Mouse (Mus musculus): Measurements from ENCODE around the gene Ush1c. TPM values are rescaled to one million over a fixed set of nuclear protein-coding genes. Genes with fewer than 3 reads are reported as not detected.

Gene Ush1c
- polyA plus RNA-seq, 1 experiment from 2014 or later: 1.8 TPM

- no peak for ATAC-seq
- no peak overlapping the region for H3K4me3 ChIP-seq (replicated peaks)
- 92% methylated on average over 4 of the region's 4 CpGs for WGBS
Observed at GRCm38 (mm10) chr7:46240091-46240490, 1.8 kb upstream of the Ush1c start.

GRCm38 (mm10) chr7:46237192-46237591, 1.1 kb downstream of the Ush1c start:
- Histone ChIP-seq H3K9me3 (no peaks in the 10 kb centered on the region), H3K36me3 (no peaks in the 10 kb centered on the region), H3K4me1 (replicated peaks) (peaks cover 17% of the 10 kb centered on the region), H3K27ac (no peak overlapping the region), H3K4me2 (replicated peaks) (no peak overlapping the region), H3K9ac (replicated peaks) (no peak overlapping the region), H3K4me3 (replicated peaks) (no peak overlapping the region), H3K27me3 (peaks cover 4% of the 10 kb centered on the region; the same call in 1 of the 2 replicates)
- ATAC-seq: no peak
- WGBS: 79% methylated on average over 7 of the region's 7 CpGs

More at GRCm38 (mm10) chr7:46240091-46240490, 1.8 kb upstream of the Ush1c start:
- Histone ChIP-seq H3K9ac (replicated peaks) (no peak overlapping the region), H3K27me3 (peaks cover 4% of the 10 kb centered on the region; the same call in 1 of the 2 replicates), H3K9me3 (no peaks in the 10 kb centered on the region), H3K27ac (no peak overlapping the region), H3K4me2 (replicated peaks) (no peak overlapping the region), H3K36me3 (no peaks in the 10 kb centered on the region), H3K4me1 (replicated peaks) (peaks cover 17% of the 10 kb centered on the region)

GRCm38 (mm10) chr7:46236363-46236762, 1.9 kb downstream of the Ush1c start:
- Histone ChIP-seq H3K27ac (0 out of 2 replicates have a peak overlapping the region, but pooled peaks have one; percentile 39), H3K4me3 (replicated peaks) (no peak overlapping the region), H3K27me3 (peaks cover 4% of the 10 kb centered on the region; the same call in 1 of the 2 replicates), H3K9me3 (no peaks in the 10 kb centered on the region), H3K4me2 (replicated peaks) (0 out of 2 replicates have a peak overlapping the region, but pooled peaks have one; percentile 1), H3K9ac (replicated peaks) (no peak overlapping the region), H3K4me1 (replicated peaks) (peaks cover 17% of the 10 kb centered on the region), H3K36me3 (no peaks in the 10 kb centered on the region)
- ATAC-seq: peak; percentile 32; the same call in 1 of the 2 replicates
- WGBS: 79% methylated on average over 15 of the region's 15 CpGs

- Histone ChIP-seq H3K27me3 (peaks cover 4% of the 10 kb centered on the region; the same call in 1 of the 2 replicates), H3K36me3 (no peaks in the 10 kb centered on the region), H3K4me1 (replicated peaks) (peaks cover 17% of the 10 kb centered on the region), H3K27ac (0 out of 2 replicates have a peak overlapping the region, but pooled peaks have one; percentile 25), H3K9ac (replicated peaks) (no peak overlapping the region), H3K9me3 (no peaks in the 10 kb centered on the region), H3K4me2 (replicated peaks) (0 out of 2 replicates have a peak overlapping the region, but pooled peaks have one; percentile 1), H3K4me3 (replicated peaks) (no peak overlapping the region)
- WGBS: 72% methylated on average over 18 of the region's 18 CpGs
- ATAC-seq: peak; percentile 76
Observed at GRCm38 (mm10) chr7:46235948-46236347, 2.4 kb downstream of the Ush1c start.

GRCm38 (mm10) chr7:46226936-46227335, 11.4 kb downstream of the Ush1c start:
- Histone ChIP-seq H3K4me1 (replicated peaks) (peaks cover 7% of the 10 kb centered on the region; the same call in 1 of the 2 replicates), H3K27me3 (no peaks in the 10 kb centered on the region), H3K4me2 (replicated peaks) (no peak overlapping the region), H3K36me3 (no peaks in the 10 kb centered on the region), H3K27ac (no peak overlapping the region), H3K9me3 (no peaks in the 10 kb centered on the region), H3K4me3 (replicated peaks) (no peak overlapping the region), H3K9ac (replicated peaks) (no peak overlapping the region)
- 75% methylated on average over 4 of the region's 4 CpGs for WGBS
- ATAC-seq: no peak

- H3K9me3 ChIP-seq: no peaks in the 10 kb centered on the region
- ATAC-seq: no peak
- H3K4me3 ChIP-seq (replicated peaks): no peak overlapping the region
- 28% methylated on average over 7 of the region's 7 CpGs for WGBS
- no peak overlapping the region for H3K9ac ChIP-seq (replicated peaks)
- no peaks in the 10 kb centered on the region for H3K36me3 ChIP-seq
- H3K4me2 ChIP-seq (replicated peaks): no peak overlapping the region
- H3K27ac ChIP-seq: no peak overlapping the region
- H3K27me3 ChIP-seq: no peaks in the 10 kb centered on the region
- peaks cover 7% of the 10 kb centered on the region; the same call in 1 of the 2 replicates for H3K4me1 ChIP-seq (replicated peaks)
Observed at GRCm38 (mm10) chr7:46226253-46226652, 12.1 kb downstream of the Ush1c start.

- no peak for ATAC-seq
- no peaks in the 10 kb centered on the region for H3K9me3 ChIP-seq
- peaks cover 8% of the 10 kb centered on the region; the same call in 1 of the 2 replicates for H3K4me1 ChIP-seq (replicated peaks)
- H3K27ac ChIP-seq: no peak overlapping the region
- H3K4me2 ChIP-seq (replicated peaks): no peak overlapping the region
- 77% methylated on average over 8 of the region's 8 CpGs for WGBS
- H3K4me3 ChIP-seq (replicated peaks): no peak overlapping the region
- H3K27me3 ChIP-seq: peaks cover 9% of the 10 kb centered on the region; the same call in 1 of the 2 replicates
- 0 out of 2 replicates have a peak overlapping the region, but pooled peaks have one; percentile 14 for H3K9ac ChIP-seq (replicated peaks)
- no peaks in the 10 kb centered on the region for H3K36me3 ChIP-seq
Observed at GRCm38 (mm10) chr7:46220591-46221129, 17.6 kb downstream of the Ush1c start.

GRCm38 (mm10) chr7:46218415-46218814, 19.9 kb downstream of the Ush1c start:
- H3K4me1 ChIP-seq (replicated peaks): peaks cover 8% of the 10 kb centered on the region; the same call in 1 of the 2 replicates
- no peak overlapping the region for H3K27ac ChIP-seq
- H3K4me2 ChIP-seq (replicated peaks): no peak overlapping the region
- H3K9ac ChIP-seq (replicated peaks): no peak overlapping the region
- H3K36me3 ChIP-seq: no peaks in the 10 kb centered on the region
- H3K4me3 ChIP-seq (replicated peaks): no peak overlapping the region
- WGBS: 6% methylated on average over 11 of the region's 11 CpGs
- peaks cover 9% of the 10 kb centered on the region; the same call in 1 of the 2 replicates for H3K27me3 ChIP-seq
- peak; percentile 53 for ATAC-seq
- no peaks in the 10 kb centered on the region for H3K9me3 ChIP-seq

GRCm38 (mm10) chr7:46216481-46216880, 21.8 kb downstream of the Ush1c start:
- no peaks in the 10 kb centered on the region for H3K9me3 ChIP-seq
- ATAC-seq: no peak
- no peak overlapping the region for H3K9ac ChIP-seq (replicated peaks)
- no peaks in the 10 kb centered on the region for H3K36me3 ChIP-seq
- peaks cover 9% of the 10 kb centered on the region; the same call in 1 of the 2 replicates for H3K27me3 ChIP-seq
- 56% methylated on average over 2 of the region's 2 CpGs for WGBS
- H3K4me1 ChIP-seq (replicated peaks): peaks cover 8% of the 10 kb centered on the region; the same call in 1 of the 2 replicates
- no peak overlapping the region for H3K4me3 ChIP-seq (replicated peaks)
- no peak overlapping the region for H3K4me2 ChIP-seq (replicated peaks)
- H3K27ac ChIP-seq: no peak overlapping the region

GRCm38 (mm10) chr7:46210276-46210675, 28.0 kb downstream of the Ush1c start:
- Histone ChIP-seq H3K4me2 (replicated peaks) (no peak overlapping the region), H3K9me3 (no peaks in the 10 kb centered on the region), H3K27me3 (no peaks in the 10 kb centered on the region), H3K4me3 (replicated peaks) (no peak overlapping the region), H3K4me1 (replicated peaks) (no peaks in the 10 kb centered on the region), H3K36me3 (no peaks in the 10 kb centered on the region), H3K9ac (replicated peaks) (no peak overlapping the region), H3K27ac (no peak overlapping the region)
- no peak for ATAC-seq
- WGBS: 84% methylated on average over 6 of the region's 6 CpGs

GRCm38 (mm10) chr7:46208131-46208530, 30.2 kb downstream of the Ush1c start:
- Histone ChIP-seq H3K4me2 (replicated peaks) (no peak overlapping the region), H3K36me3 (no peaks in the 10 kb centered on the region), H3K27me3 (no peaks in the 10 kb centered on the region), H3K9ac (replicated peaks) (no peak overlapping the region), H3K4me1 (replicated peaks) (no peaks in the 10 kb centered on the region), H3K4me3 (replicated peaks) (no peak overlapping the region), H3K27ac (no peak overlapping the region), H3K9me3 (no peaks in the 10 kb centered on the region)
- WGBS: 90% methylated on average over 8 of the region's 8 CpGs
- no peak for ATAC-seq

- WGBS: 76% methylated on average over 6 of the region's 6 CpGs
- H3K4me3 ChIP-seq (replicated peaks): no peak overlapping the region
Observed at GRCm38 (mm10) chr7:46204775-46205174, 33.5 kb downstream of the Ush1c start.

More at GRCm38 (mm10) chr7:46204775-46205174, 33.5 kb downstream of the Ush1c start:
- H3K27me3 ChIP-seq: no peaks in the 10 kb centered on the region
- H3K4me1 ChIP-seq (replicated peaks): peaks cover 16% of the 10 kb centered on the region; the same call in 1 of the 2 replicates
- no peak overlapping the region for H3K27ac ChIP-seq
- no peaks in the 10 kb centered on the region for H3K9me3 ChIP-seq
- H3K36me3 ChIP-seq: no peaks in the 10 kb centered on the region
- H3K4me2 ChIP-seq (replicated peaks): no peak overlapping the region
- ATAC-seq: no peak
- no peak overlapping the region for H3K9ac ChIP-seq (replicated peaks)
